Mouse (Mus musculus): ENCODE data around the gene Gm20388. TPM values are rescaled to one million over a fixed set of nuclear protein-coding genes. Genes with fewer than 3 reads are reported as not detected.
"Not testable (repeated sequence)": the region's sequence is repeated elsewhere in the genome, so short reads cannot be mapped to it uniquely, and the experiment has no call there.

Gene Gm20388
- polyA plus RNA-seq, 1 experiment, result 28.1 TPM

DNA sequence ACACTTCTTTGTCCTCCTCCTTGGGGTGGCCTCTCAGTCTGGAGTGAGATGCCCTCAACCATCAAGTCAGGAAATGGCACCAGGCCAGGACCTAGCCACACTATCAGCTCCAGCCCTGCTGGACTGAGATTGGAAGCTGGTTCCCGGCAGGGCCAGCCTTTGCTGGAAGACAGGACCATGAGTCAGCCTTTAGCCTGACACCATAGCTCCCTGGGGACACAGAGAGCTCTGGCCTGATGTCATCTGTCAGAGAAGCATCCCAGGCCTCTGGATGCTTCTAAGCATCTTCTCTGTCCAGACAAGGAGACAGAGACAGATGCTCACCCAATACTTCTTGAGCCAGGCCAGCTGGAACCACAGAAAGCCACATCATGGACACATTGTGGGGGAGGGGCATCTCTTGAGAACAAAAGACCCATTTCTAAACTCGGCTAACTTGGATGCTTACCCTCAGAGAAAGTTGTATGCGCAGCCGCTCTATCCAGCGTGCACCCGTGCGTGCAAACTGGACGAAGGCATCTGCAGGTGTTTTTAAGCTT is 3499.5 kb downstream of the Gm20388 start:
- Histone ChIP-seq H3K27ac (ENCODE audit: insufficient read depth, low read length) (no peak overlapping the region), H3K4me3 (ENCODE audit: low read depth, low read length) (no peak overlapping the region), H3K36me3 (ENCODE audit: control insufficient read depth, insufficient read depth, low read length, poor library complexity, severe bottlenecking) (no peaks in the 10 kb centered on the region), H3K4me1 (ENCODE audit: control insufficient read depth, insufficient read depth, low read length) (peaks cover 8% of the 10 kb centered on the region), H3K9me3 (replicated peaks; ENCODE audit: control insufficient read depth, insufficient read depth, low read length, poor library complexity, severe bottlenecking) (no peaks in the 10 kb centered on the region), H3K9ac (ENCODE audit: low read depth, poor library complexity, severe bottlenecking) (no peak overlapping the region), H3K27me3 (ENCODE audit: control insufficient read depth, insufficient read depth, low read length, poor library complexity, severe bottlenecking) (no peaks in the 10 kb centered on the region)
- TF ChIP-seq POLR2A (IDR thresholded peaks at IDR 0.05; ENCODE audit: insufficient read depth, low read length), result no peak
- no peak for TF ChIP-seq CTCF (IDR thresholded peaks at IDR 0.05; ENCODE audit: low read depth, low read length)
- no peak for TF ChIP-seq EP300 (IDR thresholded peaks at IDR 0.05; ENCODE audit: insufficient read depth, low read depth, low read length)

DNA sequence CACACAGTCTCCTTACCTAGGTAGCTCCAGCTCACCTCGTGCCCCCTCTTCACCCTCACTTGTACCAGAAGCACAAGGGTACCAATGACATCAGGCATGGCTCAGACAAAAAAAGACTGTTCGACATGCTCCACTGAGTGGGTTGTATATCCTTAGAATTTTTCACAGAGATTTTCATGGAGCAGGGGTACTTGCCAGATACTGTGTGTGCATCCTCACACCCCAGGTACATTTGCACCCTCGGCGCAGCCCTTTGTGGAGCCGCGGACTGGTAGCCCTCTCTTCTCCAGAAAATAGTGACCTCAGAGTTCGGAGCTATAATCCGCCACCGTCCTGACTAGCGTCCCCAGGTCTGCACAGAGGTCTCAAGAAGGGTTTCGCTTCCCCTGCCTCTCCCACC is 3500.1 kb downstream of the Gm20388 start:
- Histone ChIP-seq H3K9me3 (replicated peaks; ENCODE audit: control insufficient read depth, insufficient read depth, low read length, poor library complexity, severe bottlenecking) (no peaks in the 10 kb centered on the region), H3K27me3 (ENCODE audit: control insufficient read depth, insufficient read depth, low read length, poor library complexity, severe bottlenecking) (no peaks in the 10 kb centered on the region), H3K4me1 (ENCODE audit: control insufficient read depth, insufficient read depth, low read length) (peaks cover 8% of the 10 kb centered on the region), H3K27ac (ENCODE audit: insufficient read depth, low read length) (no peak overlapping the region), H3K9ac (ENCODE audit: low read depth, poor library complexity, severe bottlenecking) (no peak overlapping the region), H3K36me3 (ENCODE audit: control insufficient read depth, insufficient read depth, low read length, poor library complexity, severe bottlenecking) (no peaks in the 10 kb centered on the region), H3K4me3 (ENCODE audit: low read depth, low read length) (peak overlapping the region; percentile 67)
- TF ChIP-seq POLR2A (IDR thresholded peaks at IDR 0.05; ENCODE audit: insufficient read depth, low read length) (no peak), EP300 (IDR thresholded peaks at IDR 0.05; ENCODE audit: insufficient read depth, low read depth, low read length) (no peak), CTCF (IDR thresholded peaks at IDR 0.05; ENCODE audit: low read depth, low read length) (no peak)

DNA sequence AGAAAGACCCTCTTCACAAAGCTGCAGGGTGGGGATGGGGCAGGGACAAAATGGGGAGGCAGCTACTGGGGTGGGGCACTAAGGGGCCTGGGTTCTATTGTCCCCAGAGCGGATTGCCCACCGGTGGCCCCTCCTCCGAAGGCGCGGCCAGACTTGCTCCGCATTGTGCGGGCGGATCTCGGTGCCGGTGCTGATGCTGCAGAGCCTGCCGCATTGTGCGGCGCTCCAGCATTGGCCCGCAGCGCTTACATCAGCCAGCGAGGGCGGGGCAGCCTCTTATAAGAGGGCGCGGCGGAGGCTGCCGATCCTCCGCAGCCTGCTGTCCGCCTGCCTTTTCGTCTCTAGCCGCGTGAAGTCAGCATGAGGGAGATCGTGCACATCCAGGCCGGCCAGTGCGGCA is 3500.6 kb downstream of the Gm20388 start, which contains the start of gene Tubb3:
Tubb3 (plus strand) TSS at position 179 of the 400 bp plus-strand sequence.
- Histone ChIP-seq H3K27ac (ENCODE audit: insufficient read depth, low read length) (peak within 1 kb of the TSS; percentile 14; the same call in 1 of the 2 replicates), H3K4me3 (ENCODE audit: low read depth, low read length) (peak within 1 kb of the TSS; percentile 67), H3K36me3 (ENCODE audit: control insufficient read depth, insufficient read depth, low read length, poor library complexity, severe bottlenecking) (no peaks in the 10 kb centered on the region), H3K9me3 (replicated peaks; ENCODE audit: control insufficient read depth, insufficient read depth, low read length, poor library complexity, severe bottlenecking) (no peaks in the 10 kb centered on the region), H3K9ac (ENCODE audit: low read depth, poor library complexity, severe bottlenecking) (peak within 1 kb of the TSS; percentile 30; the same call in 1 of the 2 replicates), H3K4me1 (ENCODE audit: control insufficient read depth, insufficient read depth, low read length) (peaks cover 8% of the 10 kb centered on the region), H3K27me3 (ENCODE audit: control insufficient read depth, insufficient read depth, low read length, poor library complexity, severe bottlenecking) (no peaks in the 10 kb centered on the region)
- TF ChIP-seq EP300 (IDR thresholded peaks at IDR 0.05; ENCODE audit: insufficient read depth, low read depth, low read length), result 0 out of 2 replicates have a peak, but pooled peaks have one; percentile 19
- peak; percentile 57 for TF ChIP-seq POLR2A (IDR thresholded peaks at IDR 0.05; ENCODE audit: insufficient read depth, low read length)
- no peak for TF ChIP-seq CTCF (IDR thresholded peaks at IDR 0.05; ENCODE audit: low read depth, low read length)

DNA sequence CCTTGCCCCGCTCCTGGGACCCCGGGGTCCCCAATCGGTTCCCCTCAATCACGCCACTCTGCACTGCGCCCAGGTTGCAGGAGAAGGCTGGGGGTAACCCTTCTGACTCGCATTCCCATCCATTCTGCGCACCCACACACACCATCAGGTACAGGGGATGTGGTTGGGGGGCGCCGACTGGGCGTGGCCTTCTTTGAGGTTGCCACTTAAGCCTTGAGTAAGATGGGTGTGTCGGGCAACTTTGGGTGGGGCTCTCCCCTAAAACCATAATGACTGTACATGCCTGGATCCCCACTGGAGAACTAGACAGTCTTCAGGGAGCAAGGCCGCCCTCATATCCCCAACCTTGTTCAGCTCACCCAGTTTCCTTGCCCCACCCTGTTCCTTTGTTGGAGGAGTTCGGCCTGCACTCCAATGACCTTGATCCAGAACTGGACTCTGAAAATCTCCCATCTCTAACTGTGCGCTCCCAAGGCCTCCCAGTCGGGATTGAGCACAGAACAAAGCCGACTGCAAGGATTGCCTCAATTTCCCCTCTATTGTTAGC is 3501.2 kb downstream of the Gm20388 start:
- Histone ChIP-seq H3K4me1 (ENCODE audit: control insufficient read depth, insufficient read depth, low read length) (peaks cover 9% of the 10 kb centered on the region), H3K36me3 (ENCODE audit: control insufficient read depth, insufficient read depth, low read length, poor library complexity, severe bottlenecking) (no peaks in the 10 kb centered on the region), H3K27ac (ENCODE audit: insufficient read depth, low read length) (peak overlapping the region; percentile 14; the same call in 1 of the 2 replicates), H3K9me3 (replicated peaks; ENCODE audit: control insufficient read depth, insufficient read depth, low read length, poor library complexity, severe bottlenecking) (no peaks in the 10 kb centered on the region), H3K27me3 (ENCODE audit: control insufficient read depth, insufficient read depth, low read length, poor library complexity, severe bottlenecking) (no peaks in the 10 kb centered on the region), H3K4me3 (ENCODE audit: low read depth, low read length) (peak overlapping the region; percentile 67), H3K9ac (ENCODE audit: low read depth, poor library complexity, severe bottlenecking) (peak overlapping the region; percentile 30; the same call in 1 of the 2 replicates)
- TF ChIP-seq CTCF (IDR thresholded peaks at IDR 0.05; ENCODE audit: low read depth, low read length) (no peak), POLR2A (IDR thresholded peaks at IDR 0.05; ENCODE audit: insufficient read depth, low read length) (no peak), EP300 (IDR thresholded peaks at IDR 0.05; ENCODE audit: insufficient read depth, low read depth, low read length) (no peak)

DNA sequence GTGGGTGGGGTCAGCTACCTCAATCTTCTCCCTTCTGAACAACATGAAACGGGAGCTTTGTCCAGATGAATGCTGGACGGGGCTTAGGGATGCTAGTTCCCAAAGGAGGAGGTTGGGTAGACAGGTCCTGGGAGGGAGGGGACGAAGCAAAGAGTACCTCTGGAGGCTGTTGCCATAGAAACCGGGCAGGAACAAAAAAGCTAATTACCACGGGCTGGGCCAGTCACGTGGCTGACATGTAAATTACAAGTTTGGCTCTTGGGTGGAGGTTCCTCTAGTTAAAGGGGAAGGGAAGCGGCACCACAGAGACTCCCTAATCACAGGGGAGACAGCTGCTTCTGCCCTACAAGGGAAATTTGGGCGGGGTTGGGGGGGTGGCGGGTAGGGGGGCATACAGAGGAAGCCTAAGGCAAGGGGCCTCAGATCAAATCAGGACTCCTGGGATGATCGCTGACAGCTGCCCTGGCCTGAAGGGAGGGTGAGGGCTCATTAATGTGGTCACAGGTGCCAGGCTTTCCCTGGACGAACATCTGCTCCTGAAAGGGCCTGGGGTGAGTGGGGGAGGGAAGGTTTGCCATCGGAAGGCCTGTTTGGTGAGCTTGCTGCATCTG is 3502.0 kb downstream of the Gm20388 start:
- Histone ChIP-seq H3K9ac (ENCODE audit: low read depth, poor library complexity, severe bottlenecking) (no peak overlapping the region), H3K27me3 (ENCODE audit: control insufficient read depth, insufficient read depth, low read length, poor library complexity, severe bottlenecking) (no peaks in the 10 kb centered on the region), H3K27ac (ENCODE audit: insufficient read depth, low read length) (no peak overlapping the region), H3K9me3 (replicated peaks; ENCODE audit: control insufficient read depth, insufficient read depth, low read length, poor library complexity, severe bottlenecking) (no peaks in the 10 kb centered on the region), H3K4me1 (ENCODE audit: control insufficient read depth, insufficient read depth, low read length) (peaks cover 8% of the 10 kb centered on the region), H3K36me3 (ENCODE audit: control insufficient read depth, insufficient read depth, low read length, poor library complexity, severe bottlenecking) (no peaks in the 10 kb centered on the region), H3K4me3 (ENCODE audit: low read depth, low read length) (peak overlapping the region; percentile 6; the same call in 1 of the 2 replicates)
- TF ChIP-seq EP300 (IDR thresholded peaks at IDR 0.05; ENCODE audit: insufficient read depth, low read depth, low read length) (0 out of 2 replicates have a peak, but pooled peaks have one; percentile 58), POLR2A (IDR thresholded peaks at IDR 0.05; ENCODE audit: insufficient read depth, low read length) (no peak)

DNA sequence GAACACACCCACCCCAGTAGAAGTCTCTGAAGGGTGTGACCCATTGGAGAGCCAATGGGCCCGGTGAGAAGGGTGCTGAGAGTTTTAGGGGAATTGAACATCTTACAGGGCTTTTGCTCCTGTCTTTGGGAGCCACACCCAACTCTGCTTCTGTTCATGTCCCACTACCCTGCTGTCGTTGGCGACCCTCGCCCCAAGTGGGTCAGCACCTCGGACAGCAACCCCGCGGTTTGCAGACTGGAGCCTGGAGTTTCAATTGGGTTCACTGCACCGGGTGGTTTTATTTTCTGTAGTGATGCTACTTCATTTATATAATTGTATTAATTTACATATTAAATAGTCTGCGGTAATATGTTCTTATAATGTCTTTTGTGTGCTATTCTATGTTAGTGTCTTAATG is 3503.6 kb downstream of the Gm20388 start:
- no peak overlapping the region for H3K27ac ChIP-seq (ENCODE audit: insufficient read depth, low read length)
- H3K4me1 ChIP-seq (ENCODE audit: control insufficient read depth, insufficient read depth, low read length), result peaks cover 7% of the 10 kb centered on the region
- peaks cover 5% of the 10 kb centered on the region; the same call in 1 of the 2 replicates for H3K36me3 ChIP-seq (ENCODE audit: control insufficient read depth, insufficient read depth, low read length, poor library complexity, severe bottlenecking)
- no peaks in the 10 kb centered on the region for H3K27me3 ChIP-seq (ENCODE audit: control insufficient read depth, insufficient read depth, low read length, poor library complexity, severe bottlenecking)
- no peaks in the 10 kb centered on the region for H3K9me3 ChIP-seq (replicated peaks; ENCODE audit: control insufficient read depth, insufficient read depth, low read length, poor library complexity, severe bottlenecking)
- H3K4me3 ChIP-seq (ENCODE audit: low read depth, low read length), result no peak overlapping the region
- TF ChIP-seq CTCF (IDR thresholded peaks at IDR 0.05; ENCODE audit: low read depth, low read length), result no peak
- TF ChIP-seq POLR2A (IDR thresholded peaks at IDR 0.05; ENCODE audit: insufficient read depth, low read length), result no peak
- TF ChIP-seq EP300 (IDR thresholded peaks at IDR 0.05; ENCODE audit: insufficient read depth, low read depth, low read length), result no peak
- no peak overlapping the region for H3K9ac ChIP-seq (ENCODE audit: low read depth, poor library complexity, severe bottlenecking)

DNA sequence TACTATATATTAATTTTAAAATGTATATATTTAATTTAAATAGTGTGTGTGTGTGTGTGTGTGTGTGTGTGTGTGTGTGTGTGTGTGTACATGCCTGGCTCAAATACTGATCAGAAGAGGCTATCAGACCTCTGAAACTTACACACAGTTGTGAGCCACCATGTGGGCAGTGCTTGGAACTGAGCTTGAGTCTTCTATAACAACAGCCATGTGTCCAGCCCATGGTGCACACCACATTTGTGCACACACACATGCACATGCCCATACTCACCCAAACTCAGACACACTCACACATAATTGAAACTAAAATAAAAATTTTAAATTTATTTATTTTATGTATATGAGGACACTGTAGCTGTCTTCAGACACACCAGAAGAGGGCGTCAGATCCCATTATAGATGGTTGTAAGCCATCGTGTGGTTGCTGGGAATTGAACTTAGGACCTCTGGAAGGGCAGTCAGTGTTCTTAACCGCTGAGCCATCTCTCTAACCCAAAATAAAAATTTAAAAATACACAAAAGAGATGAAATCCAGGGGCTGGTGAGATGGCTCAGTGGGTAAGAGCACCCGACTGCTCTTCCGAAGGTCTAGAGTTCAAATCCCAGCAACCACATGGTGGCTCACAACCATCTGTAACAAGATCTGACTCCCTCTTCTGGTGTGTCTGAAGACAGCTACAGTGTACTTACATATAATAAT is 3504.5 kb downstream of the Gm20388 start:
- not testable (repeated sequence) for H3K4me1 ChIP-seq (ENCODE audit: control insufficient read depth, insufficient read depth, low read length); H3K4me3 ChIP-seq (ENCODE audit: low read depth, low read length)

More for the DNA sequence above, 3504.5 kb downstream of the Gm20388 start:
- H3K36me3 ChIP-seq (ENCODE audit: control insufficient read depth, insufficient read depth, low read length, poor library complexity, severe bottlenecking); H3K27ac ChIP-seq (ENCODE audit: insufficient read depth, low read length); H3K9ac ChIP-seq (ENCODE audit: low read depth, poor library complexity, severe bottlenecking); H3K9me3 ChIP-seq (replicated peaks; ENCODE audit: control insufficient read depth, insufficient read depth, low read length, poor library complexity, severe bottlenecking); H3K27me3 ChIP-seq (ENCODE audit: control insufficient read depth, insufficient read depth, low read length, poor library complexity, severe bottlenecking): not testable (repeated sequence)

Measured in ES-Bruce4 (cell line).